Mouse (Mus musculus): Measurements from ENCODE around the gene Nr3c2. TPM values are rescaled to one million over a fixed set of nuclear protein-coding genes. Genes with fewer than 3 reads are reported as not detected.

The Nr3c2 gene
- total and polyA plus RNA-seq, 3 experiments: 0.12 to 0.30 TPM; not detected in 1

DNA sequence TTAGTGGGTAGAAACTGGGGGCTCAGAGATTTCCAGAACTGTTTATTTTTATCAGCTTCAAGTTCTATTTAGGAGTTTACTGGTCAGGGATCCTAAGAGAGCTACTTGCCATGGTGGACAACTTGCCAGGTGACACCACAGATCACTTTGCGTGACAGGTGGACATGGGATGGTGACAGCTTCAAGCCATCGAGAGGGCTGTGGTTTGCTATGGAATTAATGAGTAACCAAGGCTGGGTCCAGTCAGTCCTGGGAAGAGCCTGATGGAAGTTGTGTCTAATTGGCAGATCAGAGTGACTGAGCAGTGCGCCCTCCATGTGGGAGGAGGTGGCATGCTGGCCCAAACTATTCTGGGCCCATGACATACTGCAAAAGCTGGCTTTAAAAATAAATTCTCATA is 132.0 kb downstream of the Nr3c2 start:
- no peak for TF ChIP-seq TBP (conservative IDR thresholded peaks at IDR 0.05; ENCODE audit: low read depth, low read length)
- no peak for TF ChIP-seq MAX (IDR thresholded peaks at IDR 0.05; ENCODE audit: low read length)
- TF ChIP-seq POLR2A (IDR thresholded peaks at IDR 0.05; ENCODE audit: low read depth, low read length): no peak
- no peak for TF ChIP-seq ZKSCAN1 (IDR thresholded peaks at IDR 0.05; ENCODE audit: borderline replicate concordance, low read depth, low read length)
- TF ChIP-seq CHD1 (IDR thresholded peaks at IDR 0.05; ENCODE audit: low read depth, low read length): no peak
- TF ChIP-seq BHLHE40 (IDR thresholded peaks at IDR 0.05; ENCODE audit: low read depth, low read length): no peak
- TF ChIP-seq CTCF (conservative IDR thresholded peaks at IDR 0.05 in 1 of 2, IDR thresholded peaks at IDR 0.05 in 1 of 2; ENCODE audit: low read depth in 2 of 2, low read length in 2 of 2): no peak
- no peak for TF ChIP-seq GABPA (IDR thresholded peaks at IDR 0.05; ENCODE audit: insufficient replicate concordance, low read depth, low read length)
- TF ChIP-seq HCFC1 (IDR thresholded peaks at IDR 0.05; ENCODE audit: low read depth, low read length): no peak
- TF ChIP-seq JUN (IDR thresholded peaks at IDR 0.05; ENCODE audit: insufficient read depth, low read depth, low read length): no peak
- TF ChIP-seq ETS1 (conservative IDR thresholded peaks at IDR 0.05; ENCODE audit: low read depth, low read length): no peak
- TF ChIP-seq SIN3A (IDR thresholded peaks at IDR 0.05; ENCODE audit: low read length): no peak
- H3K4me3 ChIP-seq (replicated peaks in 1 of 3; ENCODE audit: low read depth in 2 of 3, low read length in 2 of 3, poor library complexity in 1 of 3): no peak overlapping the region
- in situ Hi-C loops (cut with MboI; ENCODE audit: low pct_ligation_motif_present, low pct_unique_long_range_greater_than_20kb, low sequenced_read_pairs): no loop called here

DNA sequence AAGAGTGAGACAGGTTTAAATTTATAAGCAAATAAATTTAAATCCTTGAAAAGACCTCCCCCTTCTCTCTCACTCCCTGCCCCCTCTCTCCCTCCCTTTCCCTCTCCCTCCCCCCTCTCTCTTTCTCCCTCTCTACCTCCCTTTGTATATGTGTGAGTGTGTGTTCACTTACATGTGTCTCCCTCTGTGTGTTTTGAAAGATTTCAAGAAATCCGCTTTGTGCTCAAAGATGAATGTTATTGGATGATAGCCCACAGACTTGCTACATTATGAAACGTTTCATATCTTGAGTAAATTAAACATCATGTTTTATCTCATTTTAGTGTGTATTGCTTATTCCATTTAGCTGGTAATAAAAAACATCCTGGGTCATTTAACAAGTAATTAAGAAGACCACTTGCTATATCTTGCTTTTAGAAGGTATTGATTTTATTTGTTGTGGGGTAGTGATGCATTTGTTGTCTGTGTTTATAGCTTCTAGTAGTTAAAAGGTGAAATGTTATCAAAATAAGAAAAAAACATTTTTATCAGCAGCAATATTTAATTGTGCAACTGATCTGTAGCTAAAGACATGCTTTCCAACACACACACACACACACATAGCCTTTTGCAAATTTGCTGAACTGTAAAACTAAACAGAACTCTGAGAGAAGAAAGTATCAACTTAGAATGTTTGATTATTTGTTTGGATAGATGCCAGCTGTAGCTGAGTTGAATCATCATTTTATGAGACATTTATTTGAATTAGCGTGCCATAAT is 134.6 kb downstream of the Nr3c2 start:
- TF ChIP-seq MAFK (IDR thresholded peaks at IDR 0.05; ENCODE audit: insufficient replicate concordance, low read length) (no peak), CTCF (conservative IDR thresholded peaks at IDR 0.05 in 1 of 2, IDR thresholded peaks at IDR 0.05 in 1 of 2; ENCODE audit: low read depth in 2 of 2, low read length in 2 of 2) (no peak), PAX5 (IDR thresholded peaks at IDR 0.05; ENCODE audit: low read length) (no peak), RAD21 (IDR thresholded peaks at IDR 0.05; ENCODE audit: low read depth, low read length) (no peak), MEF2A (IDR thresholded peaks at IDR 0.05; ENCODE audit: borderline replicate concordance, low read depth, low read length) (no peak), NRF1 (IDR thresholded peaks at IDR 0.05; ENCODE audit: low read depth, low read length) (no peak), MYC (IDR thresholded peaks at IDR 0.05; ENCODE audit: low read depth, low read length) (no peak), TCF12 (IDR thresholded peaks at IDR 0.05; ENCODE audit: low read depth, low read length) (no peak), JUND (conservative IDR thresholded peaks at IDR 0.05; ENCODE audit: low read depth, low read length) (no peak), E2F4 (IDR thresholded peaks at IDR 0.05; ENCODE audit: insufficient replicate concordance, low read depth, low read length) (no peak)
- DNase-seq (ENCODE audit: extremely low read depth): no peak
- H3K27ac ChIP-seq (ENCODE audit: insufficient read depth, low read depth): no peak overlapping the region
- H3K79me2 ChIP-seq (replicated peaks; ENCODE audit: control insufficient read depth, extremely low read depth, insufficient read depth, poor library complexity, severe bottlenecking): no peaks in the 10 kb centered on the region
- H3K9me3 ChIP-seq (replicated peaks; ENCODE audit: low read length): no peaks in the 10 kb centered on the region
- no peaks in the 10 kb centered on the region for H3K27me3 ChIP-seq (replicated peaks)
- no peaks in the 10 kb centered on the region for H3K4me1 ChIP-seq (ENCODE audit: control insufficient read depth in 1 of 2, insufficient read depth in 2 of 2)
- no peak overlapping the region for H3K9ac ChIP-seq (ENCODE audit: insufficient read depth, low read depth)
- dilution Hi-C loops (cut with MboI; ENCODE audit: extremely low pct_ligation_motif_present, extremely low pct_unique_long_range_greater_than_20kb, low sequenced_read_pairs) (no loop called here), in situ Hi-C loops (cut with MboI; ENCODE audit: low pct_ligation_motif_present, low pct_unique_long_range_greater_than_20kb, low sequenced_read_pairs) (no loop called here)
- H3K4me3 ChIP-seq (replicated peaks in 1 of 3; ENCODE audit: low read depth in 2 of 3, low read length in 2 of 3, poor library complexity in 1 of 3): no peak overlapping the region
- no peaks in the 10 kb centered on the region for H3K36me3 ChIP-seq (replicated peaks in 1 of 2; ENCODE audit: control insufficient read depth in 1 of 2, insufficient read depth in 1 of 2, low read length in 1 of 2)
- H3K4me2 ChIP-seq (ENCODE audit: insufficient read depth, low read depth, poor library complexity, severe bottlenecking): no peak overlapping the region

More for the DNA sequence above, 132.0 kb downstream of the Nr3c2 start:
- H3K4me2 ChIP-seq (ENCODE audit: insufficient read depth, low read depth, poor library complexity, severe bottlenecking): no peak overlapping the region
- no peaks in the 10 kb centered on the region for H3K27me3 ChIP-seq (replicated peaks)
- no peak overlapping the region for H3K27ac ChIP-seq (ENCODE audit: insufficient read depth, low read depth)
- no peak for DNase-seq (ENCODE audit: extremely low read depth)
- H3K9ac ChIP-seq (ENCODE audit: insufficient read depth, low read depth): no peak overlapping the region
- no peaks in the 10 kb centered on the region for H3K9me3 ChIP-seq (replicated peaks; ENCODE audit: low read length)
- dilution Hi-C loops (cut with MboI; ENCODE audit: extremely low pct_ligation_motif_present, extremely low pct_unique_long_range_greater_than_20kb, low sequenced_read_pairs): no loop called here
- H3K4me1 ChIP-seq (ENCODE audit: control insufficient read depth in 1 of 2, insufficient read depth in 2 of 2): no peaks in the 10 kb centered on the region
- no peaks in the 10 kb centered on the region for H3K79me2 ChIP-seq (replicated peaks; ENCODE audit: control insufficient read depth, extremely low read depth, insufficient read depth, poor library complexity, severe bottlenecking)
- no peaks in the 10 kb centered on the region for H3K36me3 ChIP-seq (replicated peaks in 1 of 2; ENCODE audit: control insufficient read depth in 1 of 2, insufficient read depth in 1 of 2, low read length in 1 of 2)

Measured in CH12.LX (cell line).